Mouse (Mus musculus): ENCODE data around the gene Upp2. TPM values are rescaled to one million over a fixed set of nuclear protein-coding genes. Genes with fewer than 3 reads are reported as not detected.
A peak's percentile ranks its signal among the peaks of the same experiment; 100 is the strongest.

Upp2 gene
- 11.4 and 14.1 TPM in 2 replicates for polyA plus RNA-seq (2015; fragmentation: Nextera tagmentation; extraction: Ambion mirVana)

DNA sequence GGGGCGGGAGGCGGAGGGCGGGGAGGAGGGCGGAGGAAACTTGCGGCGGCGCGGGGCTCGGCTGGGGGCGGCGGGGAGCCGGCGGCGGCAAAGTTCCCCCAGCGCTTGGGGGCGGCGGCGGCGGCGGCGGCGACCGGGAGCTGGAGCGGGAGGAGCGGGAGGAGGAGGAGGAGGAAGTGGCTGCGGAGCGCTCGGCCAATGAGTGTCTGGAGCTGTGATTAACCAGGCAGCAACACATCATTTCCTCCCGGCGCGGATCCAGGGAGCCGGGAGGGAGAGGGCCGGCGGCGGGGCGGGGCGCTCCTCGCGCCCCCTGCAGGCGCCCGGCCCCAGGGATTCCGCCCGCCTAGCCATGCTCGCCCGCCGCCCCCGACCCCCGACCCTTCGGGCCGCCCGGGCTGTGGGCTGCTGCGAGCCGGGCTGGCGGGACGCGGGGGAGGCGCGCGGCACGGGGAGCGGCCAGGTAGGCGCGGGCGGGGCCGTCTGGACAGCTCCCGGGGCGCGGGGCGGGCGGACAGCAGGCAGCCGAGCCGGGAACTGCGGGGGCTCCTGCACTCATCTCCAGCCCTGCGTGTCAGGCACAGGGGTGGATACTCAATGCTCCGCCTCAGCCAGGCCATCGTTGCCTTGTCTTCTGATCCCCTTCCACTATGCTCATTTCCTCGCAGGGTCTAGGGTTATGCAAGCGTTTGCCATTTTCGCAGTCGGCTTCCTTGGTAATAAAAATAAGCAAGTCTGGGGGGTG is at the start of gene Upp2, which contains the start of gene Acvr1:
Gene Upp2, plus strand, starts transcription at position 233 of the 745 bp plus-strand sequence.
Gene Acvr1, minus strand, starts transcription at position 92 of the 745 bp plus-strand sequence.
- H3K4me2 ChIP-seq, result peak within 1 kb of the TSS; percentile 77
- under 1% methylated on average over 63 of the region's 80 CpGs for WGBS
- ATAC-seq (ENCODE audit: insufficient number of reproducible peaks, insufficient read depth, low FRiP score, low TSS enrichment, low read depth), result peak; percentile 89
- peak within 1 kb of the TSS; percentile 90 for H3K9ac ChIP-seq
- H3K27me3 ChIP-seq, result no peaks in the 10 kb centered on the region
- H3K4me1 ChIP-seq, result peaks cover 45% of the 10 kb centered on the region
- H3K4me3 ChIP-seq, result peak within 1 kb of the TSS; percentile 89
- no peaks in the 10 kb centered on the region for H3K36me3 ChIP-seq
- no peaks in the 10 kb centered on the region for H3K9me3 ChIP-seq
- H3K27ac ChIP-seq, result peak within 1 kb of the TSS; percentile 99

DNA sequence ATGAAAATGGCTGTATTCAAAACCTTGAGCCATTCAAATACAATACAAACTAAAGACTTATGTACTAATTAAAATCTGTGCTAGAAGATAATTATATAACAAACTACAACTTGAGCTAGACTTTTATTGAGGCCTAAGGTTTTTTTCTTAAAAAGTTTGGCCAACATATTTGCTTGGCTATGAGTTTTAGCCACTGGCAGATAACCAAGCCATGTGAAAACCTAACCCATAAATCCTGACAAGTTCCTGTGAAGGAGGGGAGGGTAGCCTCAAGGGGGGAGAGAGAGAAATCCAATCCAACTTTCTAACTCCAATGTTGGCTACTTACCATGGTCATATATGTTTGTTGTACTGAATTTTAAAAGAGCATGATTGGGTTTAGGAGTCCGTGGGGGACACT is 48.6 kb upstream of the Upp2 start:
- H3K4me1 ChIP-seq, result peaks cover 51% of the 10 kb centered on the region
- no peak overlapping the region for H3K9ac ChIP-seq
- no peaks in the 10 kb centered on the region for H3K27me3 ChIP-seq
- H3K36me3 ChIP-seq, result peaks cover 4% of the 10 kb centered on the region; the same call in 1 of the 2 replicates
- H3K27ac ChIP-seq, result no peak overlapping the region
- no peaks in the 10 kb centered on the region for H3K9me3 ChIP-seq
- H3K4me2 ChIP-seq, result no peak overlapping the region
- no peak for ATAC-seq (ENCODE audit: insufficient number of reproducible peaks, insufficient read depth, low FRiP score, low TSS enrichment, low read depth)
- no peak overlapping the region for H3K4me3 ChIP-seq
- 75% methylated on average over 1 of the region's 1 CpGs for WGBS

DNA sequence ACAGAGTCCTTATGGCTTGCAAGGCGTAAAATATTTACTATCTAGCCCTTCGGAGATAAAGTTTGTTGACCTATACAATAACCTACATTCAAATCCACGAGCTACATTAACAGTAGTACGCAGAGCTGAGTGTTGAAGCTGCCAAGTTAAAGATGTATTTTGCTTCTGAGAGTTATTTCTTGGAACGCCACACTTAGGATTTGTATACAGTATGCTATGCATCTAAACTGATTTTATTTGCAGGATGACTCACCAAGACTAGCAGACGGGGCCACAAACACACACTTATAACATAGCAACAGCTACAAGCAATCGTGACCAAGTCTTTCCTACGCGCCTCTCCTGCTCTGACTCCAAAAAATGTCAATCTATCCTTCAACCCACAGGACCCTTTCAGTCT is 46.4 kb upstream of the Upp2 start:
- no peaks in the 10 kb centered on the region; the same call in 1 of the 2 replicates for H3K36me3 ChIP-seq
- WGBS, result 93% methylated on average over 9 of the region's 9 CpGs
- H3K9ac ChIP-seq, result no peak overlapping the region
- ATAC-seq (ENCODE audit: insufficient number of reproducible peaks, insufficient read depth, low FRiP score, low TSS enrichment, low read depth), result no peak
- H3K4me3 ChIP-seq, result no peak overlapping the region
- H3K9me3 ChIP-seq, result no peaks in the 10 kb centered on the region
- H3K27me3 ChIP-seq, result no peaks in the 10 kb centered on the region
- no peak overlapping the region for H3K27ac ChIP-seq
- H3K4me1 ChIP-seq, result peaks cover 56% of the 10 kb centered on the region
- H3K4me2 ChIP-seq, result no peak overlapping the region

DNA sequence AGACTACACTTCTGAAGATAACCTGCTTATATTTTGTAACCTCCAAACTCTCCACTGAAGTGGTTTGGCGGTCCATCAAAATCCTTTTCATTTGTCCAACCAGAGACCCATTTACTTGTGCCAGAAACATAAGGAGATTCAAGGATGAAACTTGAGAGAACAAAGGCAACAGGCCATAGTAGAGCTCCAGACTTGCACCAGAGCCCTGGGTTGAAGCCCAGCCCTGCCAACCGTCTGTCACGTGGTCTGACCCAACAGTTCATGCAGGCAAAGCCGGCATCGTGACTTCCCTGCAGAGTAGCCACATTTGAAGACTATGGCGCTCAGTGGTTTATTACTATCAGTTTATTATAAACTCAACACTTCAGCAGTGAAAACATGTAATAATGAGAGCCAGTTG is 45.5 kb upstream of the Upp2 start:
- Histone ChIP-seq H3K9me3 (no peaks in the 10 kb centered on the region), H3K9ac (no peak overlapping the region), H3K27ac (no peak overlapping the region), H3K36me3 (no peaks in the 10 kb centered on the region), H3K4me1 (peaks cover 48% of the 10 kb centered on the region), H3K4me2 (no peak overlapping the region), H3K4me3 (no peak overlapping the region), H3K27me3 (no peaks in the 10 kb centered on the region)
- ATAC-seq (ENCODE audit: insufficient number of reproducible peaks, insufficient read depth, low FRiP score, low TSS enrichment, low read depth), result no peak
- 89% methylated on average over 6 of the region's 6 CpGs for WGBS

DNA sequence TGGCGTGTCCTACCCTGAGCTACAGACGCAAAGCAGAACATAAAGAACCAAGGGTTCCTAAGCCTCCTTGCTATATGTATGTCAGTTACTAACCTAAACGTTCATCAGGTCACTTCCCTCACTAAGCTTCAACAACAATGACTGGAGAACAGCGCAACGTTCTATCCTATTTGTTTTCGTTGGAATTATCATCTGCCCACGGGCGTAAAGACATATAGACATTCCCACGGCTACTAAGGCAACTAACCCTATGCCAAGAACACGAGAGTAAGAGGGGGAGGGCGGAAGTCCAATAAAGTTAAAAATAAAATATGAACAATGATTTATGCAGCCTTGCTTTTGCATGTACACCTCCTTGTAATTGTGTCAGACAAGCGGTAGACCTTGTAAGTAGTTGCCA is 44.0 kb upstream of the Upp2 start:
- ATAC-seq (ENCODE audit: insufficient number of reproducible peaks, insufficient read depth, low FRiP score, low TSS enrichment, low read depth), result no peak
- no peaks in the 10 kb centered on the region for H3K36me3 ChIP-seq
- WGBS, result 76% methylated on average over 12 of the region's 12 CpGs

DNA sequence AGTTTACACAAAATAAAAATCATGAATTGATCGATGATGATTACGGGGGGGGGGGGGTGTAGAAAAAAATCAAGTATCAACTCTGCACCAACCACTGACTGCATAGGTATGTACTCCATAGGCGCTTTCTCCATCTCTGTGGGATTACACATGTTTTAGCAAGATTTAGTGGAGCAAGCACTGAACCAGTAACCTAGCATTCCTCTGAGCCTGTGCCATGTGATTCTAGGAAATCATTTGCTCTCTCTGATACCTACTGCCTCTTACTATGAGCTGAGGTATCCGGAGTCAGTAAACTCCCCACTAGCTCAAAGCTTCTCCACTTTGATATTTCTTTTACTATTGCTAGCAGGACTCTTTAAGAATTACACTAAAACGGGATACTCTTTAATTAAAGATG is 43.2 kb upstream of the Upp2 start:
- no peaks in the 10 kb centered on the region for H3K36me3 ChIP-seq
- H3K4me1 ChIP-seq, result peaks cover 45% of the 10 kb centered on the region
- H3K9ac ChIP-seq, result no peak overlapping the region
- no peak for ATAC-seq (ENCODE audit: insufficient number of reproducible peaks, insufficient read depth, low FRiP score, low TSS enrichment, low read depth)
- H3K4me3 ChIP-seq, result no peak overlapping the region
- no peak overlapping the region for H3K27ac ChIP-seq
- no peaks in the 10 kb centered on the region for H3K9me3 ChIP-seq
- WGBS, result 87% methylated on average over 5 of the region's 5 CpGs
- no peak overlapping the region for H3K4me2 ChIP-seq
- H3K27me3 ChIP-seq, result no peaks in the 10 kb centered on the region

More for the DNA sequence above, 44.0 kb upstream of the Upp2 start:
- Histone ChIP-seq H3K27me3 (no peaks in the 10 kb centered on the region), H3K4me2 (no peak overlapping the region), H3K27ac (0 out of 2 replicates have a peak overlapping the region, but pooled peaks have one; percentile 28), H3K9ac (no peak overlapping the region), H3K4me3 (no peak overlapping the region), H3K9me3 (no peaks in the 10 kb centered on the region), H3K4me1 (peaks cover 41% of the 10 kb centered on the region)

DNA sequence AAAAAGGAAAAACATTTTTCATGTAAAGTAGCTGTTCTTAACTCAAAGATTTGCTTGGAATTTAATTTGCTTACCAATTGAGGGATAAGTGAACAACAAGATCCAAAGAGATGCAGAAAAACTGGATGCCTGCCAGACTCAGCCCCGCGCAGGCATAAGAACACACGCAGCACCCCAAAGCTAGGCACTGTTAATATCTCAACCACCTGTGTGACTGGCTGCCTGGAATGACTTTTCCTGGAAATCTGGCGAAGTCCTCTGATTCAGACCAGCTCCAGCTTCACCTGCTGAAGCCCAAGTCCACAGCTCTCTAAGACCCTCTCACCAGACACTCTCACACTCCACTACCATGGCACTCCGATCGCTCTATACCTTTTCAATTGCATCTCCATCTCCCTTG is 42.7 kb upstream of the Upp2 start:
- ATAC-seq (ENCODE audit: insufficient number of reproducible peaks, insufficient read depth, low FRiP score, low TSS enrichment, low read depth), result no peak
- no peak overlapping the region for H3K27ac ChIP-seq
- H3K9ac ChIP-seq, result no peak overlapping the region
- no peak overlapping the region for H3K4me3 ChIP-seq
- H3K36me3 ChIP-seq, result no peaks in the 10 kb centered on the region
- H3K9me3 ChIP-seq, result no peaks in the 10 kb centered on the region
- peaks cover 47% of the 10 kb centered on the region for H3K4me1 ChIP-seq
- 74% methylated on average over 6 of the region's 6 CpGs for WGBS
- H3K4me2 ChIP-seq, result no peak overlapping the region
- no peaks in the 10 kb centered on the region for H3K27me3 ChIP-seq

DNA sequence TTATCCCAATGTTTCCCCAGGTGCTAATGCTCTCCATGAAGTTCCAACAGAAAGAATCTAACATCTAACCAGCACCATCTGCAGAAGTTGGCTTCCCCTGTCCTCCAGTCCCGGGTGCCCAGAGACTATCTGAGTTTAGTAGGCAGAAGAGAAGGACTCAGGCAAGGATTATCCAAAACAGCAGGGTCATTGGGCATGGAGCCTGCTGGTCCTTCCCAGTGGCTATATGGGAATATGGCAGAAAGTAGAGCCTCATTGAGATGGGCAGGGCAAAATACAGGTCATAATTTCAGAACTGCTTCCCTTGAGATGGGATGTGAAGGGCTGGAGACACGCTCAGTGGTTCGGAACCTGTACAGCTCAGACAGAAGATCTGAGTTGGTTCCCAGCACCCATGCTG is 39.3 kb upstream of the Upp2 start:
- ATAC-seq (ENCODE audit: insufficient number of reproducible peaks, insufficient read depth, low FRiP score, low TSS enrichment, low read depth), result no peak
- 88% methylated on average over 3 of the region's 3 CpGs for WGBS
- H3K36me3 ChIP-seq, result no peaks in the 10 kb centered on the region
- no peak overlapping the region for H3K27ac ChIP-seq
- peaks cover 64% of the 10 kb centered on the region for H3K4me1 ChIP-seq
- no peak overlapping the region for H3K9ac ChIP-seq
- H3K4me3 ChIP-seq, result no peak overlapping the region
- no peak overlapping the region for H3K4me2 ChIP-seq
- no peaks in the 10 kb centered on the region for H3K27me3 ChIP-seq
- no peaks in the 10 kb centered on the region for H3K9me3 ChIP-seq

DNA sequence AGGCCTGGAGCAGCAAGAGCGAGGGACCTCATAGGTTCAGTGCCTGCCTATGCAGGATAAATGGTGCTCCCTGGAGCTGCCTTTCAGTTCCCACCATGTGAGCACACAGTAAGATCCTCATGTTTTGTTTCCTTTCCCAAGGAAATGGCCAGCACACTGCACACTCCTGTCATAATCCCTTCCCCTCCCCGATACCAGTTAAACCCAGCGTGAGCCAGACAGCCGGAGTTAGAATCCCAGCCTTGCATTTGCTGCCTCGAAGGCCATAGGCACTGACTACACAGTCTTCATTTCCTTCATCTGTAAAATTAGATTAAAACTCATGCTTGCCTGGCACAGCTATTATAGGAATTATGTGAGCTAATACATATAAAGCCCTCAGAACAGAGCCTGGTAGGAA is 37.7 kb upstream of the Upp2 start:
- ATAC-seq (ENCODE audit: insufficient number of reproducible peaks, insufficient read depth, low FRiP score, low TSS enrichment, low read depth), result no peak
- Histone ChIP-seq H3K4me3 (no peak overlapping the region), H3K27ac (no peak overlapping the region), H3K4me2 (no peak overlapping the region), H3K36me3 (no peaks in the 10 kb centered on the region), H3K9ac (no peak overlapping the region), H3K4me1 (peaks cover 68% of the 10 kb centered on the region), H3K9me3 (no peaks in the 10 kb centered on the region), H3K27me3 (no peaks in the 10 kb centered on the region)
- WGBS, result 64% methylated on average over 5 of the region's 5 CpGs

DNA sequence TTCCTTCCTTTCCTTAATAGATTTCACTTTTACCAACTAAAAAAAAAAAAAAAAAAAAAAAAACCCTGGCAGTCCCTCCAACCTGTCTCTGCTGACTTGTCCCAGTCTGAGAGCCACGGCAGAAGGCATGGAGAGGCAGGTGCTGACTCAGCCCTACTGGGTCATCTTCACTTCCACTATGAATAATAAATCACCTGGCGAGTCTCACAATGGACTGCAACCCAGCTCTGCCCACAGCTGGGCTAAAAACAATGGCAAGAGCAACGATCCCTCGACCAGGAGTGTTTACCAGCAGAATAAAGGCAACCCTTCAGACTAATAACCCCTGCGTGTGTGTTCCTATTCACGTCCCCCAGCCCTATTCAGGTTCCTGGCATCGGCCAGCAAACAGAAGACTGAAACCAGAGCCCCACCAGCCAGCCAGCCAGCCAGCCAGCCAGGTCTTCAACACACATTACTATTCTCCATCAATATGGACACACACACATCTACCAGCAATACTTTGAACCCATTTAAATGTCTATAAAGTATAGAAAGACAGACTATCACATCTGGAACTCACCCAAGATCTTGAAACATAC is 37.1 kb upstream of the Upp2 start:
- Histone ChIP-seq H3K9me3 (no peaks in the 10 kb centered on the region), H3K27ac (no peak overlapping the region), H3K9ac (no peak overlapping the region), H3K4me1 (peaks cover 68% of the 10 kb centered on the region), H3K36me3 (no peaks in the 10 kb centered on the region), H3K4me2 (no peak overlapping the region), H3K27me3 (no peaks in the 10 kb centered on the region), H3K4me3 (no peak overlapping the region)
- ATAC-seq (ENCODE audit: insufficient number of reproducible peaks, insufficient read depth, low FRiP score, low TSS enrichment, low read depth), result no peak
- 54% methylated on average over 7 of the region's 7 CpGs for WGBS

DNA sequence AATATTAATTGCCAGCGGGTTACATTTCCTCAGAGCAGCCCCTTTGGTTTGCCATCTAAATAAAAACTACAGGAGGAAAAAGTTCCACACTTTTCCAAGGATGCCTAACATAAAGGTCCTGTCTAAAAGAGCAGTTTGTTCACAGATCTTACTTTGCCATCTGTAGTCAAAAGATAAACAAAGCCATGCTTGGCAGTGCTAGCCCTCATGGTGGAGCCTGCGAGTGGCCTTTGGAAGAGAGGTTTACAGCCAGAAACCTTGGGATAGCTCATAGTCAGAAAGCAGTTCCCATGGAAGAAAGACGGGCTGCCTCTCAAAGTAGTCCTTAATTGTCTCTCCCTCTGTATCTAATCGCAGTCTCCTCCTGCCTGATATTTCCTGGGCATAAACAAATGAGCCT is 36.6 kb upstream of the Upp2 start:
- no peak for ATAC-seq (ENCODE audit: insufficient number of reproducible peaks, insufficient read depth, low FRiP score, low TSS enrichment, low read depth)
- H3K9ac ChIP-seq, result no peak overlapping the region
- 79% methylated on average over 4 of the region's 4 CpGs for WGBS
- H3K27me3 ChIP-seq, result no peaks in the 10 kb centered on the region
- H3K4me2 ChIP-seq, result no peak overlapping the region
- H3K36me3 ChIP-seq, result no peaks in the 10 kb centered on the region
- no peak overlapping the region for H3K27ac ChIP-seq
- no peaks in the 10 kb centered on the region for H3K9me3 ChIP-seq
- H3K4me3 ChIP-seq, result no peak overlapping the region
- peaks cover 67% of the 10 kb centered on the region for H3K4me1 ChIP-seq

DNA sequence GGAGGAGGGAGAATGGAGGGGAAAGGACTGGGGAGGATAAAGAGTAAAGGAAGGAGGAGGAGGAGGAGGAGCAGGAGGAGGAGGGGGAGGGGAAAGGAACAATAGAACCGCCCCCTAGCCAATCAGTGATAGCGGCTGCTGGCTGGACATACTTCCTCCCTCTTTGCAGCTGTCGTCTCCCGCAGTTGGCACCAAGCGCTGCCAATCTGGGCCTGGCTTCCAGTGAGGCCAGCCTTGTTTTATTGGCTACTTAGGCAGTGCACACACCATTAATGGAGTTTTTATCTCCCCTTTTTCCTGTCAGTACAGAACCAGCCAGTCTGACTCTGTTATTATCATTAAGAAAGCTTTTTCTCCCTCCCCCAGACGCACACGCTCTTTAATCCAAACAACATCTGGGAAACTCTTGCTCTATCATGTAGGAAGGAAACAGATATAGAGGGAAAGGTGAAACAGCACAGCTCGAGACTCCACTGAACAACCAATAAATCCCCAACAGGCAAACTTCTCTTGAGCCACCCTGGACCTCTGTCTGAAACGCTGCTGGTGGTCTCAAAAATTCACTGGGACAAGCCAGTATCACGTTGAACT is 34.7 kb upstream of the Upp2 start:
- peak; percentile 64; the same call in 1 of the 2 replicates for ATAC-seq (ENCODE audit: insufficient number of reproducible peaks, insufficient read depth, low FRiP score, low TSS enrichment, low read depth)
- Histone ChIP-seq H3K27me3 (no peaks in the 10 kb centered on the region), H3K27ac (peak overlapping the region; percentile 63), H3K9me3 (no peaks in the 10 kb centered on the region), H3K9ac (no peak overlapping the region), H3K36me3 (peaks cover 10% of the 10 kb centered on the region; the same call in 1 of the 2 replicates), H3K4me1 (peaks cover 71% of the 10 kb centered on the region), H3K4me3 (no peak overlapping the region), H3K4me2 (peak overlapping the region; percentile 39)
- 14% methylated on average over 10 of the region's 10 CpGs for WGBS

Data from embryonic facial prominence, embryonic 13.5 days (tissue).